Mouse (Mus musculus) kidney, adult 2 months (tissue): ENCODE data around the gene Tmprss12. TPM values are rescaled to one million over a fixed set of nuclear protein-coding genes. Genes with fewer than 3 reads are reported as not detected.

ENCODE experiments used
- DNase-seq: peaks from one replicate; pipeline ENCODE4 v3.0.0; 2021
- H3K27ac ChIP-seq: fragments of 200-500 bp; 2 replicates; pipeline ENCODE4 v1.5.1; 2012; ENCODE audit warnings: low read depth, low read length, control low read depth, inconsistent platforms; ENCODE audit not compliant: insufficient read depth
- H3K27me3 ChIP-seq: fragments of 200-500 bp; replicated peaks from 2 replicates; pipeline ENCODE4 v1.6.1; 2012; ENCODE audit warnings: mild to moderate bottlenecking, moderate library complexity, low read length, inconsistent platforms; ENCODE audit not compliant: control insufficient read depth, insufficient read depth
- H3K36me3 ChIP-seq: fragments of 200-500 bp; 2 replicates; pipeline ENCODE4 v1.6.1; 2012; ENCODE audit warnings: mild to moderate bottlenecking, moderate library complexity, low read length, inconsistent platforms; ENCODE audit not compliant: control insufficient read depth, insufficient read depth
- H3K4me1 ChIP-seq: fragments of 200-500 bp; 2 replicates; pipeline ENCODE4 v1.6.1; 2011; ENCODE audit warnings: low read length; ENCODE audit not compliant: control insufficient read depth, insufficient read depth
- H3K4me3 ChIP-seq: fragments of 200-500 bp; 2 replicates; pipeline ENCODE4 v1.5.1; 2011; ENCODE audit warnings: mild to moderate bottlenecking, low read depth, low read length, control low read depth; ENCODE audit not compliant: insufficient read depth
- CTCF ChIP-seq: fragments of 200-500 bp; conservative IDR thresholded peaks from 2 replicates; pipeline ENCODE4 v1.5.1; 2011; ENCODE audit warnings: low read depth, mild to moderate bottlenecking, control low read depth, low read length, moderate library complexity, mixed read lengths; ENCODE audit not compliant: insufficient read depth, insufficient read length
- POLR2A ChIP-seq: fragments of 200-500 bp; IDR thresholded peaks from one replicate; pipeline ENCODE4 v1.6.1; 2011; ENCODE audit warnings: low read depth, low read length, control low read depth
- WGBS: fragments of 180-500 bp; shearing (Covaris S2); methylation state at CpG from one replicate; pipeline ENCODE4 v1.1.7; 2018; 5-methylcytosine and 5-hydroxymethylcytosine counted together
- polyA plus RNA-seq: library from polyadenylated mRNA; depleted of rRNA; stranded (reverse); fragments of >200 nt; gene quantifications from 2 replicates; pipeline ENCODE4 v1.2.3, GENCODE M21; 2012; rRNA removed

The Tmprss12 gene
- 0.14 TPM in 1 of 2 replicates, not detected in the other for polyA plus RNA-seq

GRCm38 (mm10) chr15:100280626-100281025, at the start of gene Tmprss12:
Gene Tmprss12, plus strand, starts transcription at chr15:100280837.
- Histone ChIP-seq H3K27ac (no peak within 1 kb of the TSS), H3K4me3 (no peak within 1 kb of the TSS), H3K27me3 (no peaks in the 10 kb centered on the region), H3K4me1 (no peaks in the 10 kb centered on the region), H3K36me3 (no peaks in the 10 kb centered on the region)
- no peak for DNase-seq
- TF ChIP-seq POLR2A = no peak
- WGBS = 97% methylated on average over 20 of the region's 20 CpGs

- H3K27me3 ChIP-seq = no peaks in the 10 kb centered on the region
- H3K4me1 ChIP-seq = peaks cover 15% of the 10 kb centered on the region
- WGBS = 70% methylated on average over 14 of the region's 14 CpGs
- H3K36me3 ChIP-seq = no peaks in the 10 kb centered on the region
- peak; percentile 26 for DNase-seq
- TF ChIP-seq CTCF (no peak), POLR2A (no peak)
- H3K4me3 ChIP-seq = no peak overlapping the region
- H3K27ac ChIP-seq = no peak overlapping the region
These were observed 48.8 kb upstream of the Tmprss12 start for GRCm38 (mm10) chr15:100231616-100232525.

- Histone ChIP-seq H3K36me3 (no peaks in the 10 kb centered on the region), H3K27ac (no peak overlapping the region), H3K27me3 (no peaks in the 10 kb centered on the region), H3K4me3 (no peak overlapping the region), H3K4me1 (peaks cover 5% of the 10 kb centered on the region; the same call in 1 of the 2 replicates)
- DNase-seq = no peak
- TF ChIP-seq CTCF = no peak
- TF ChIP-seq POLR2A = no peak
- 86% methylated on average over 12 of the region's 12 CpGs for WGBS
These were observed 45.2 kb upstream of the Tmprss12 start for GRCm38 (mm10) chr15:100235208-100235965.

- no peak for DNase-seq
- Histone ChIP-seq H3K27ac (no peak overlapping the region), H3K36me3 (no peaks in the 10 kb centered on the region)
These were observed 43.7 kb upstream of the Tmprss12 start for GRCm38 (mm10) chr15:100236952-100237351.

GRCm38 (mm10) chr15:100241780-100242179, 38.9 kb upstream of the Tmprss12 start:
- no peaks in the 10 kb centered on the region; the same call in 1 of the 2 replicates for H3K36me3 ChIP-seq

More at GRCm38 (mm10) chr15:100236952-100237351, 43.7 kb upstream of the Tmprss12 start:
- 78% methylated on average over 6 of the region's 6 CpGs for WGBS
- Histone ChIP-seq H3K4me3 (no peak overlapping the region), H3K27me3 (no peaks in the 10 kb centered on the region), H3K4me1 (peaks cover 2% of the 10 kb centered on the region; the same call in 1 of the 2 replicates)
- no peak for TF ChIP-seq POLR2A
- TF ChIP-seq CTCF = no peak

GRCm38 (mm10) chr15:100245951-100246350, 34.7 kb upstream of the Tmprss12 start:
- Histone ChIP-seq H3K4me1 (no peaks in the 10 kb centered on the region), H3K36me3 (no peaks in the 10 kb centered on the region; the same call in none of the 2 replicates), H3K27me3 (no peaks in the 10 kb centered on the region), H3K4me3 (no peak overlapping the region), H3K27ac (no peak overlapping the region)
- 96% methylated on average over 7 of the region's 7 CpGs for WGBS
- DNase-seq = no peak
- no peak for TF ChIP-seq POLR2A
- TF ChIP-seq CTCF = no peak

More at GRCm38 (mm10) chr15:100241780-100242179, 38.9 kb upstream of the Tmprss12 start:
- WGBS = 93% methylated on average over 6 of the region's 6 CpGs
- Histone ChIP-seq H3K4me3 (no peak overlapping the region), H3K4me1 (no peaks in the 10 kb centered on the region), H3K27ac (no peak overlapping the region), H3K27me3 (no peaks in the 10 kb centered on the region)
- TF ChIP-seq POLR2A (no peak), CTCF (no peak)
- DNase-seq = no peak

GRCm38 (mm10) chr15:100247296-100247695, 33.3 kb upstream of the Tmprss12 start:
- Histone ChIP-seq H3K27me3 (no peaks in the 10 kb centered on the region), H3K4me3 (no peak overlapping the region), H3K27ac (no peak overlapping the region), H3K4me1 (no peaks in the 10 kb centered on the region), H3K36me3 (peaks cover 4% of the 10 kb centered on the region)
- 86% methylated on average over 9 of the region's 9 CpGs for WGBS
- no peak for DNase-seq
- TF ChIP-seq POLR2A = no peak
- no peak for TF ChIP-seq CTCF
